Mouse (Mus musculus): Measurements from ENCODE around the gene Bcl11a. TPM values are rescaled to one million over a fixed set of nuclear protein-coding genes. Genes with fewer than 3 reads are reported as not detected.

Bcl11a gene
- polyA plus RNA-seq, 1 experiment, result 0.72 TPM

DNA sequence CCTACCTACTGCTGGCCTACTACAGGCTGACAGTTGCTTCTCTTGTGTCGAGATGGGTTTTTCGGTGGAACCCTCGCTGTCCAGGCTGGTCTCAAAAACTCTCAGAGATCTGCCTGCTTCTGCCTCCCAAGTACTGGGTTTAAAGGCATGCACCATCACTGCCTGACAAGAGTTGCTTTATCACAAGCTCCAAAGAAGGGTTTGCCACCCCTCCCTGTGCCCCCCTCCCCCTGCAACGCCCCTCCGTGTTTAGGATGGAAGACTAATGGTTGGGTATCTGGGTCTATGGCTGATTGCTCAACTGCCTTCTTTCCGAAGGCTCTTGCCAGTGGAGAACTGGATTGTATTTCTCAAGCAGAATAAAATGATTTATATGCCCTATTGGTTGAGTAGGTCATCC is 54.5 kb downstream of the Bcl11a start:
- Histone ChIP-seq H3K27ac (ENCODE audit: insufficient read depth, low read depth, low read length) (no peak overlapping the region), H3K4me3 (ENCODE audit: insufficient read depth, low read depth, low read length) (no peak overlapping the region), H3K4me1 (ENCODE audit: control insufficient read depth, insufficient read depth, low read length) (no peaks in the 10 kb centered on the region), H3K27me3 (replicated peaks; ENCODE audit: control insufficient read depth, insufficient read depth, low read length) (no peaks in the 10 kb centered on the region), H3K36me3 (ENCODE audit: control insufficient read depth, insufficient read depth, low read length) (no peaks in the 10 kb centered on the region)
- no peak for DNase-seq
- TF ChIP-seq POLR2A (IDR thresholded peaks at IDR 0.05; ENCODE audit: low read depth, low read length) (no peak), CTCF (conservative IDR thresholded peaks at IDR 0.05; ENCODE audit: insufficient read depth, insufficient read length, low read depth, low read length) (no peak)
- WGBS, result 92% methylated on average over 6 of the region's 6 CpGs

DNA sequence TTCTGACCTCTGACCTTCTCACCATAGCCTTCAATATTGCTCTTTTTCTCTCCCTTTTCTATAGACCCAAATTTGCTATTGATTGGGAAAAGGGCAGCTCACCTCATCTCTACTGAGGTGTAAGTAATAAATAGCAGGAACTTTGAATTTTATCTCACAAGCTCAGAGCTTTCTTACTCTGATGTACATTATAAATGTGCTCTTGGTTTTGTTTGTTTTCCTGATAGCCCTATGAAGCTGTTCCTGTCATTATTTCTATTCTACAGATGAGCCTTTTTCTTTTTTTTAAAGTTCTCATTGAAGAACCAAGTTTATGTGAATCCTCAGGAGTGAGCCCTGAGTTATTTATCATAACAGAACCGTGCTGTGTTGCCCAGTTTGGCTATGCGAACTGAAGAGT is 55.0 kb downstream of the Bcl11a start:
- no peak overlapping the region for H3K27ac ChIP-seq (ENCODE audit: insufficient read depth, low read depth, low read length)
- TF ChIP-seq CTCF (conservative IDR thresholded peaks at IDR 0.05; ENCODE audit: insufficient read depth, insufficient read length, low read depth, low read length) (no peak), POLR2A (IDR thresholded peaks at IDR 0.05; ENCODE audit: low read depth, low read length) (no peak)
- 93% methylated on average over 2 of the region's 2 CpGs for WGBS
- no peaks in the 10 kb centered on the region for H3K36me3 ChIP-seq (ENCODE audit: control insufficient read depth, insufficient read depth, low read length)
- no peak for DNase-seq
- no peak overlapping the region for H3K4me3 ChIP-seq (ENCODE audit: insufficient read depth, low read depth, low read length)
- no peaks in the 10 kb centered on the region for H3K4me1 ChIP-seq (ENCODE audit: control insufficient read depth, insufficient read depth, low read length)
- H3K27me3 ChIP-seq (replicated peaks; ENCODE audit: control insufficient read depth, insufficient read depth, low read length), result no peaks in the 10 kb centered on the region

DNA sequence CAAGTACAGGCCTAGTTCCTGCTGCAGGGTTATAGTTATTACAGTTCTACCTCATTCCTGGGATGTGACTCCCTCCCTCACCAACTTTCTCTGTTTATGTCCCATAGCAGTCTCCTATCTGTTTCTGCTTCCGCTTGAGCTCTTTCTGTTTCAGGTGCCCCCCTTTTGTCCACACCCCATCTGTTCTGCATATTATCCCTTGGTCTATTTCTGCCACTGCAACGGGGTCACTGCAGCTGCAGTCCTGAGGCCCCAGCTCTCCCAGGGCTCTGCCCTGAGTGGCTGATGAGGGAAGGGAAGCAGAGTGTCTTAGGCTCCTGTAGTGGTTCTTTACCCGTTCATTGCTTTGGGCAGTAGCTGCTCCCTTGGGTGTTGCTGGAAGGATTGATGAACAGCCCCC is 55.6 kb downstream of the Bcl11a start:
- no peak overlapping the region for H3K27ac ChIP-seq (ENCODE audit: insufficient read depth, low read depth, low read length)
- no peaks in the 10 kb centered on the region; the same call in 1 of the 2 replicates for H3K27me3 ChIP-seq (replicated peaks; ENCODE audit: control insufficient read depth, insufficient read depth, low read length)
- no peaks in the 10 kb centered on the region for H3K4me1 ChIP-seq (ENCODE audit: control insufficient read depth, insufficient read depth, low read length)
- WGBS, result 86% methylated on average over 3 of the region's 3 CpGs
- H3K36me3 ChIP-seq (ENCODE audit: control insufficient read depth, insufficient read depth, low read length), result no peaks in the 10 kb centered on the region
- DNase-seq, result no peak
- H3K4me3 ChIP-seq (ENCODE audit: insufficient read depth, low read depth, low read length), result no peak overlapping the region
- TF ChIP-seq POLR2A (IDR thresholded peaks at IDR 0.05; ENCODE audit: low read depth, low read length) (no peak), CTCF (conservative IDR thresholded peaks at IDR 0.05; ENCODE audit: insufficient read depth, insufficient read length, low read depth, low read length) (no peak)

DNA sequence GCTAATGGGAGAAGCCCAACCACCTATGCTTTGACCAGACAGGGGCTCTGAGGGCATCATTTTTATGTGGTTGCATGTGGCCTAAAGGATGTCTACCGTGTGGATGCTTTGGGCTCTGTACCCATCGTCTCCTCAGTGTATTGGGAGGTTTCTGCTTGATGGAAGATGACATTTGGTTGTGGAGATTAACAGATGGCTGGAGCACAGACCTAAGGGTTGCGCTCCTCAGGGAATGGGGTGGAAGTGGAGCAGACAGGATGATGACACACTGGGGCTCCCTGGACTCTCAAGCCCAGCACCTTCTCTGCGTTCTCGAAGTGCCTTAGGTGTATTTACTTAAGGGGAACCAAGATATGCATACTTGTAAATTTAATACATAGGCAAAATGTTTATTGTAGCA is 56.1 kb downstream of the Bcl11a start:
- Histone ChIP-seq H3K4me1 (ENCODE audit: control insufficient read depth, insufficient read depth, low read length) (no peaks in the 10 kb centered on the region), H3K27ac (ENCODE audit: insufficient read depth, low read depth, low read length) (no peak overlapping the region), H3K36me3 (ENCODE audit: control insufficient read depth, insufficient read depth, low read length) (no peaks in the 10 kb centered on the region), H3K27me3 (replicated peaks; ENCODE audit: control insufficient read depth, insufficient read depth, low read length) (no peaks in the 10 kb centered on the region; the same call in 1 of the 2 replicates), H3K4me3 (ENCODE audit: insufficient read depth, low read depth, low read length) (no peak overlapping the region)
- WGBS, result 89% methylated on average over 5 of the region's 5 CpGs
- TF ChIP-seq CTCF (conservative IDR thresholded peaks at IDR 0.05; ENCODE audit: insufficient read depth, insufficient read length, low read depth, low read length) (no peak), POLR2A (IDR thresholded peaks at IDR 0.05; ENCODE audit: low read depth, low read length) (no peak)
- DNase-seq, result no peak

DNA sequence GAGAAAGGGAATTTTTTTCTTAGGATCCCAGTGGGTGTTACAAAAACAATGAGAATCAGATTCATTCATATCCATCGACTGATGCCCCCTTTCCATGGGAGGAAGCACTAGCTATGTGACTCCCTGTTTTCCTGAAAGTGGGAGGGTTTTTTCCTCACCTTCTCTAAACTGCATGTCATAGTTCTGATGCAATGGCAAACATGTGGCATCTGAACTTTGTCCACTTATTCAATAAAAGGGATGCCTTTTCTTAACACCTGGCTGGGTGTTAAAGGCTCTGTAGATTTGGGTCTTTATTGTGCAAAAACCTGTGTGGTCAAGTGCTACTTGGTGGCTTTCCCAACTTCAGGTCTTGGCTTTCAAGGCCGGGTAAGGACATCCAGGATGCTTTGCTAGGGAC is 57.4 kb downstream of the Bcl11a start:
- no peak overlapping the region for H3K27ac ChIP-seq (ENCODE audit: insufficient read depth, low read depth, low read length)
- no peak overlapping the region for H3K4me3 ChIP-seq (ENCODE audit: insufficient read depth, low read depth, low read length)
- H3K27me3 ChIP-seq (replicated peaks; ENCODE audit: control insufficient read depth, insufficient read depth, low read length), result no peaks in the 10 kb centered on the region; the same call in 1 of the 2 replicates
- H3K36me3 ChIP-seq (ENCODE audit: control insufficient read depth, insufficient read depth, low read length), result no peaks in the 10 kb centered on the region
- TF ChIP-seq CTCF (conservative IDR thresholded peaks at IDR 0.05; ENCODE audit: insufficient read depth, insufficient read length, low read depth, low read length) (no peak), POLR2A (IDR thresholded peaks at IDR 0.05; ENCODE audit: low read depth, low read length) (no peak)
- DNase-seq, result no peak
- 78% methylated on average over 2 of the region's 2 CpGs for WGBS
- no peaks in the 10 kb centered on the region for H3K4me1 ChIP-seq (ENCODE audit: control insufficient read depth, insufficient read depth, low read length)

DNA sequence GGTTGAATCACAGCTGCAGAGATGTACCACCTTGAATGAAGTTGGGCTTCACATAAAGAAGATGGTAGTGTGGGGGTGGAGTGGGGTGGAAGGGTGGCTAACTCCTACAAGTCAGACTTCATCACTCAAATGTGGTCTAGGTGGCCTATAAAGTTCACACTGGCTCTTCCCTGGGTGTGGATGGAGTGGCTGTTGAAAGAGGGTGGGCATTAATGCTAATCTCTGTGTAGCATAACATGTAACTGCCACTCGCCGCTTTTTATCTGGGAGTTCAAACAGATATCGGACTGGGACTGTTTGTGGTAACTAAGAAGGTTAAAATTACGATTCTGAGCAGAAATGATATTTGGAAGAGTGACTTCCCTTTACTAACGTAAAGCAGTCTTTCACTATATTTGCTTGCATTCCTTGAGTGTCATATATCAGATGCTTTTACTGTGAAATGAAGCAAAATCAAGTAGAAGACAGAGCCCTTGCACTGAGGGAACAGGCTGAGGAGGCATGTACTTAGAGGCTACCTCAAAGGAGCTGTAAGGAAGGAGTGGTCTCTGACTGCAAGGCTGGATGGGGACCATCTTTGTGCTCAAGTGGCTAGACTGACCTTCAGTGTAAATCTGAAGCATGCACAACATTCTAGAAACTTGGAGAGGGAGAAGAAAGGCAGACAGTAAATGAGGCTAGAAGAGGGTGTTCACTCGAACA is 58.4 kb downstream of the Bcl11a start:
- TF ChIP-seq CTCF (conservative IDR thresholded peaks at IDR 0.05; ENCODE audit: insufficient read depth, insufficient read length, low read depth, low read length), result no peak
- no peak for TF ChIP-seq POLR2A (IDR thresholded peaks at IDR 0.05; ENCODE audit: low read depth, low read length)
- Histone ChIP-seq H3K27me3 (replicated peaks; ENCODE audit: control insufficient read depth, insufficient read depth, low read length) (no peaks in the 10 kb centered on the region; the same call in 1 of the 2 replicates), H3K36me3 (ENCODE audit: control insufficient read depth, insufficient read depth, low read length) (no peaks in the 10 kb centered on the region), H3K27ac (ENCODE audit: insufficient read depth, low read depth, low read length) (no peak overlapping the region), H3K4me1 (ENCODE audit: control insufficient read depth, insufficient read depth, low read length) (no peaks in the 10 kb centered on the region), H3K4me3 (ENCODE audit: insufficient read depth, low read depth, low read length) (no peak overlapping the region)
- DNase-seq, result no peak
- 73% methylated on average over 6 of the region's 6 CpGs for WGBS

DNA sequence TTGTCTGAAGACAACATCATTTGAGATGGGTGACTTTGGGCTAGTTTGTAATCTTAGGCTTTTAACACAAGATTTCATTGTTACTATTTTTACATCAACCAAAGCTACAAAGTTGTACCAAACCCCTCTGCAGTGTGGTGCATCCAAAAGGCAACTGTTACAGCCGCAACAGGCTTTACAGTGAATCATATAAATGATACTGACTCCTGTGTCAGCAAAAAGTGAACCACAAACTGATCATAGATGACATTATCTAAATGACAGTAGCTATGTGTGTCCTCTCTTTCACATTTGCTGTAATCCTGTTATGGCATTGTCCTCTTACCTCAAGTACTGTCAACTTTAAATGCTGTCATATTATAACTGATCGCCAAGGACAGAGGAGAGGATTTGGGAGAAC is 60.0 kb downstream of the Bcl11a start:
- Histone ChIP-seq H3K36me3 (ENCODE audit: control insufficient read depth, insufficient read depth, low read length) (no peaks in the 10 kb centered on the region), H3K4me1 (ENCODE audit: control insufficient read depth, insufficient read depth, low read length) (no peaks in the 10 kb centered on the region), H3K27ac (ENCODE audit: insufficient read depth, low read depth, low read length) (no peak overlapping the region), H3K4me3 (ENCODE audit: insufficient read depth, low read depth, low read length) (no peak overlapping the region), H3K27me3 (replicated peaks; ENCODE audit: control insufficient read depth, insufficient read depth, low read length) (no peaks in the 10 kb centered on the region; the same call in 1 of the 2 replicates)
- DNase-seq, result no peak
- WGBS, result 99% methylated on average over 2 of the region's 2 CpGs
- no peak for TF ChIP-seq CTCF (conservative IDR thresholded peaks at IDR 0.05; ENCODE audit: insufficient read depth, insufficient read length, low read depth, low read length)
- no peak for TF ChIP-seq POLR2A (IDR thresholded peaks at IDR 0.05; ENCODE audit: low read depth, low read length)

All from kidney, adult 2 months (tissue).